Mouse (Mus musculus): Measurements from ENCODE around the gene Szrd1. TPM values are rescaled to one million over a fixed set of nuclear protein-coding genes. Genes with fewer than 3 reads are reported as not detected.
"Not testable (repeated sequence)": the region's sequence is repeated elsewhere in the genome, so short reads cannot be mapped to it uniquely, and the experiment has no call there.

Szrd1 gene
- total RNA-seq, 2 experiments from 2014 or later = 141 to 150 TPM

DNA sequence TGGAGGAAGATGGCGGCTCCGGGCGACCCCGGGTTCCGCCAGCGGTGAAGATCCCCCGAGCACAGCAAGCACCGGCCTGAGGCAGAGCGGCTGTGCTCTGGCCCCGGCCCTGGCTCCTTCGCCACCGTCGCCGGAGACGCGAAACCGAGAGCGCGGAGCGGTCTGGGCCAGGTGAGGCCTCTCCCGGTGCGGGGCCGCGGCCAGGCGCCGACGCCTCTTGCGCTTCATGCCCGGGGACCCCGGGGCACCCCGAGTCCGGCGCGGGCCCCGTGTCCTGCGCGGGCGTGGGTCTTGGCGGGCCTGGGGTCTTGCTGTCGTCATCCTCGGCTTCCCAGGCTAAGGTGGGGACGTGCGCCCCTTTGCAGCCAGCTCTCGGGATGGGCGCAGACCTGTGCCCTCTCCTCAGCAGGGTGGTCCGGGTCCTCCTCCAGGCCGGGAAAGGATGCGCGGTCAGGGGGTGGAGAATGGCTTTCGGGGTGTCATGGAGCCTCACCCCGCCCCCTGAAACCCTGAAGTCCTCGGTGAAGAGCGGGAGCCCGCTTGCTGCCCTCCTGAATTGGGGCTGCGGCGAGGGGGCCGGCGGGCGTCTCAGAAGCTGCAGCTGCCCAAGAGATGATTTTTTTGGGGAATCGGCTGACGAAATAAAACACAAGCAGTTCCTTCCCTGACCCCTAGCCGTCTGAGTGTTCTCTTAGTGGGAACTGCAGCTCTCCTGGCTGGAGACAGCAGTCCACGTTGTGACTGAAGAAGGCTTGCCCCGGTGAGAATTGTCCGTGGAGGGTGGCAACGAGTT lies 8.6 kb upstream of the Szrd1 start:
- intact Hi-C loops (cut with DNase I) = loop anchor here (5.0 kb wide), 1 partner anchor 214 kb away; no protein-coding TSS in a partner anchor
- peak in 1 of 2 experiments; percentile 29 for DNase-seq

DNA sequence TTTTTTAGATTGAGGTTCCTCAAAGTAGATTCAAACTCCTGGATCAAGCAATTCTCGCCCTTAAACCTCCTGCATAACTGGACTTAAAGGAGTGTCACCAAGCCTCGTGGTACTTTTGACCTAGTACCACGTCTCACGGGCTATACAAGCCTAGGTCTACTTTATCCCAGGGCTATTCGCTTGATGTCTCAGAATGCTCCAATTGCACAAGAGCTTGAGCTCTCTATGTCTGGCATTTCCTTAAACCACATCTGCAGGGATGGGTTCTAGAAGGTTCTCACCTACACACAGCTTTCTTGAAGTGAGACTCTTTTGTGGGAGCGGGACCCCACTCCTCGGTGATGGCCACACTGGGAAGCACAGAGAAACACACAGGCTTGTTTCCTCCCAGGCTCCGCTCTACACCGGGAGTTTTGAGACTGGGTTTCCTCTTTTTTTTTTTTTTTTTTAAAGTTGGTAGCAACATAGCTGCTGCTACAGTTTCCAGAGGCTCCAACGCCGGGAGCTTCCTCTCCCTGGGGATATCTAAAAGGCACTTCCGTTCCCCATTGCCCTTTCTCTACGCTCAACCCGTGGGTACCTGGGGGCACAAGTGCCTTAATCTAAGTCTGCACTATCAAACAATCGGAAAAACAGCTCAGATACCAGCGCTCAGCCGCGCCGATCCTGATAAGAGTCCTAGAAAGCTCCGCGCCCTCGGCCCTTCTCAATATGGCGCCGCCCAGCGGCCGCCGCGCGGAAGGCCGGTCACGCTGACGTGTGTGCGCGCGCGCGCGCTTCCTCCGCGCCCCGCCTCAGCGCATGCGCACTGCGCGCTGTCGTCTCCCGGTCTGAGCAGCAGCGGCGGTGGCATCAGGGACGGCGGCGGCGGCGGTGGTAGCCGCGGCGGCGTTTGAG lies 7.8 kb upstream of the Szrd1 start, which contains the start of gene Fbxo42:
Gene Fbxo42 (plus strand): TSS at position 802 of the 897 bp plus-strand sequence.
- intact Hi-C loops (cut with DNase I) = loop anchor here (5.0 kb wide), 1 partner anchor 215 kb away; no protein-coding TSS in a partner anchor
- peak; percentile 89 to 93 for DNase-seq

GRCm38 (mm10) chr4:141146491-141147033 lies 7.0 kb upstream of the Szrd1 start:
- no peak for DNase-seq
- intact Hi-C loops (cut with DNase I) = loop anchor here (5.0 kb wide), 1 partner anchor 216 kb away; no protein-coding TSS in a partner anchor

- DNase-seq = not testable (repeated sequence)
- intact Hi-C loops (cut with DNase I) = loop anchor here (5.0 kb wide), 1 partner anchor 217 kb away; no protein-coding TSS in a partner anchor
Measured at GRCm38 (mm10) chr4:141145124-141145523, 5.5 kb upstream of the Szrd1 start.

GRCm38 (mm10) chr4:141142285-141142811 lies 2.8 kb upstream of the Szrd1 start:
- intact Hi-C loops (cut with DNase I) = loop anchor here (5.0 kb wide), 2 partner anchors 70 to 125 kb away; partner anchors contain the start of gene Rsg1
- DNase-seq = peak; percentile 58 to 63

- intact Hi-C loops (cut with DNase I) = loop anchor here (5.0 kb wide), 2 partner anchors 71 to 126 kb away; partner anchors contain the start of gene Rsg1
Measured at GRCm38 (mm10) chr4:141140967-141141366, 1.4 kb upstream of the Szrd1 start.

DNA sequence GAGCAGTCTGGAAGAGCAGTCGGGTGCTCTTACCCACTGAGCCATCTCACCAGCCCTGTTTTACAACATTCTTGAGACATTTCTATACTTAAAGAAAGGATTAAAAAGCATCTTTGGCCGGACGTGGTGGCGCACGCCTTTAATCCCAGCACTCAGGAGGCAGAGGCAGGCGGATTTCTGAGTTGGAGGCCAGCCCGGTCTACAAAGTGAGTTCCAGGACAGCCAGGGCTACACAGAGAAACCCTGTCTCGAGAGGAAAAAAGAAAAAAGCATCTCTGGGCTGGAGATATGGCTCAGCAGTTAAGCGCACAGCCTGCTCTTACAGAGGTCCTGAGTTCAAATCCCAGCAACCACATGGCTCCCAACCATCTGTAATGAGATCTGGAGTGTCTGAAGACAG lies 779 bp upstream of the Szrd1 start:
- not testable (repeated sequence) for DNase-seq
- intact Hi-C loops (cut with DNase I) = loop anchor here (5.0 kb wide), 2 partner anchors 72 to 127 kb away; partner anchors contain the start of gene Rsg1

More at GRCm38 (mm10) chr4:141140967-141141366, 1.4 kb upstream of the Szrd1 start:
- no peak for DNase-seq

DNA sequence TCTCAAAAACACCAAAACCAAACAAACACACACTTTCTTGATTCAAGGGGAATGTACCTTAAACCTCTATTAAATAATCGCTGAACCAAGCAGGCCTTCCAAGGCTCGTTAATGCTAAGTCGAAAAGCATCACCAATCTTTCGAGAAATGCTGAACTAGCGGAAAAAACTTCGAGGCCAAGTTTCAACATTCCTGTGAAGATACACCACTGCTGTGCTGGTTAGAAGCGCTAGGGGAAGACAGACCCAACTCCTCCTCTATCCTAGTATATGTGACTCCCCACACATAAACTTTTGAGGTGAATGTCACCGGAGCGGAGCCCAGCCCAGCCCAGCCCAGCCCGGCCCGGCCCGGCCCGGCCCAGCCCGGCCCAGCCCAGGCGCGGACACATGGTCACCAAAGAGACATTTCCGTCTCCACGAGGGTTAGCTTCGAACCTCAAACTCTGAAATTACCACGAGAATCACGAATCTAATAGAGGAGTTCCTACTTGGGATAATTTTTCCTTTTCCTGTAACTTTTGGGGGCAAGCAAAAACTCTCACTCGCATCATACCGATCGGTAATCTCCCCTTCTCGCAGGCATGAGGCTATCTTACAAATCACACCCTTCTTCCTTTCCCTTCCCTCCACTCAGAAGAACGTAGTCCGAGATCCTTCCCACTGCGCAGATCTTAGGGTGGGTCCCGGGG lies 1.0 kb downstream of the Szrd1 start:
- no peak for DNase-seq
- intact Hi-C loops (cut with DNase I) = no loop called here

- DNase-seq; intact Hi-C loops (cut with DNase I): not testable (repeated sequence)
Measured at GRCm38 (mm10) chr4:141137740-141138139, 1.8 kb downstream of the Szrd1 start.

GRCm38 (mm10) chr4:141136126-141136525 lies 3.4 kb downstream of the Szrd1 start:
- intact Hi-C loops (cut with DNase I) = no loop called here
- DNase-seq = no peak

- DNase-seq = peak in 1 of 2 experiments; percentile 46
- intact Hi-C loops (cut with DNase I) = no loop called here
Measured at GRCm38 (mm10) chr4:141134751-141135530, 4.6 kb downstream of the Szrd1 start.

- no peak for DNase-seq
- intact Hi-C loops (cut with DNase I) = no loop called here
Measured at GRCm38 (mm10) chr4:141134031-141134441, 5.5 kb downstream of the Szrd1 start.

DNA sequence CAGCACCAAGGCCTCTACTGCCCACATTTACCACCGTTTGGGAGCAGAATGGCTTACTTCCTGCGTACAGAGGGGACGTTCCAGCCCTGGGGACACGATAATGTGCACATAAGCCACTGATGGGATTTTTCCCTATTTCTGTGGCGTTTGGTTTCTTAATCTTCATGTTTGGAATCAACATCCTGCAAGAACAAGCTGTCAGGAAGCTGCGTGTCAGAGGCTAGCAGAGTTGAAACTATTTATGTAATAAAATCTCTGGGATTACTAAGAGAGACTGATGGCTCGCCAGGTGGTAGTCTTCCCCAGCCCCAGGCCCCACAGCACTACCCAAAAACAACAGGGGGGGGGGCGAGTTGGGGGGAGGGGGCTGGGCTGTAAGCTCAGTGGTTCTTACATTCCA lies 6.3 kb downstream of the Szrd1 start:
- no peak for DNase-seq
- intact Hi-C loops (cut with DNase I) = no loop called here

DNA sequence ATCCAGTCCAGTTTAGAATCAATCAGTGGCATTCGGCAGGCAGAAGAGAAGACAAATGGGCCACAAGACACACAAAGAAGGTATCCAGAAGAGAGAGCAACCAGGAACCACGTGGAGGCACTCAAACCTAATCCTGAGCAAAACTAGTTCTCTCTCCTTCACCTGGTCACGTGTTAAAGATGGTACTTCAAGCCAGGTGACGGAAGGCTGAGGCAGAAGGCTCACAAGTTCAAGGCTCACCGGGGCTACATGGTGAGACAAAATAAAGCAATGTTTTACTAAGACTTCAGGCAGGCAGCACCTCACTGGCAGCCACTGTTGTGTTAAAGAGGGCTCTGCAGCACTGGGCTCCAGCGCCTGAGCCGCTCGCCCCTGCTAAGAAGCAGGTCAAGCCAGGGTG lies 7.4 kb downstream of the Szrd1 start:
- DNase-seq = no peak
- intact Hi-C loops (cut with DNase I) = no loop called here

GRCm38 (mm10) chr4:141131531-141132061 lies 8.0 kb downstream of the Szrd1 start:
- no peak for DNase-seq
- intact Hi-C loops (cut with DNase I) = no loop called here

GRCm38 (mm10) chr4:141130704-141131342 lies 8.8 kb downstream of the Szrd1 start:
- intact Hi-C loops (cut with DNase I) = no loop called here
- DNase-seq = no peak

DNA sequence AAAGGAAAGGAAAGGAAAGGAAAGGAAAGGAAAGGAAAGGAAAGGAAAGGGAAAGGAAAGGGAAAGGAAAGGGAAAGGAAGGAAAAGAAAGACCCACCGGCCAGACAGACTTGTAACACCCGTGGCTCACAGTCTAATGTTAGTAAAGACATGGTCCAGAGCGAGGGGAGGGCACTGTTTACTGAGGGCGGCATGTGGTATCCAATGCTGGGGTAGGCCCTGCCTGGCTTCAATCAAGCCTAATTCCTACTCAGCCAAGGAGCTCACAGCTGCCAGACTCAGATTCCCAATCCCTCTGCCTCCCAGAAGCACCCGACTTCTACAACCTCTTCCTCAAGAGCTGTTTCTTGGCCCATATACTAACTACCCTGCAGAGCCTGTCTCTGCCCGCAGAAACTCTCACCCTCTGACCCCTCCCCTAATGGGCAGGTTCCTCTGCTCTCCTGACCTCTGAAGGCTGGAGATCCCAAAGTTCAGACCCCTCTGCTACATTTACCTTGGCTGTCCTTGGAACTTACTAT lies 10.3 kb downstream of the Szrd1 start:
- intact Hi-C loops (cut with DNase I) = no loop called here
- no peak for DNase-seq

- intact Hi-C loops (cut with DNase I) = no loop called here
- no peak for DNase-seq
Measured at GRCm38 (mm10) chr4:141123065-141123464, 16.5 kb downstream of the Szrd1 start.

Measured in gastrocnemius, postnatal 36 days (tissue).